Comparison of ENCODE assay signal across 19 mouse cellular contexts in genomic region chr2:5824685-5825084, GRCm38 (mm10). TPM values are rescaled to one million over a fixed set of nuclear protein-coding genes. Genes with fewer than 3 reads are reported as not detected.
DNase-seq lines count a peak whose midpoint lies in the region; ATAC-seq lines count a peak whose summit lies in the region.
"Had no signal": no experiment of that assay in that cellular context is flagged by ENCODE, and none has a peak within 500 bp of the region (broad histone marks: within the 10 kb centered on the region; RNA-seq: fewer than 3 reads in every experiment).

No protein-coding gene starts in this region.

- peak; percentile 93 for ATAC-seq in granulocyte monocyte progenitor cell, adult 5-6 weeks (replicated peaks; ENCODE audit: poor library complexity, severe bottlenecking)
- 0 out of 2 replicates have a peak, but pooled peaks have one; percentile 41 for ATAC-seq in megakaryocyte-erythroid progenitor cell, adult 5-6 weeks (replicated peaks; ENCODE audit: low FRiP score, low TSS enrichment, poor library complexity, severe bottlenecking)
- no peak for ATAC-seq in forebrain, embryonic 14.5 days
- ATAC-seq in intestine, embryonic 16.5 days = no peak
- ATAC-seq: forebrain, embryonic 16.5 days; midbrain, embryonic 16.5 days had no signal

- peaks cover 59% of the 10 kb centered on the region for H3K36me3 ChIP-seq in forebrain, embryonic 14.5 days (ENCODE audit: control insufficient read depth, insufficient read depth, low read length)
- H3K36me3 ChIP-seq in intestine, embryonic 16.5 days (ENCODE audit: control insufficient read depth, insufficient read depth, low read length) = peaks cover 15% of the 10 kb centered on the region

- DNase-seq in heart, adult 11 months = peak; percentile 82
- no peak for DNase-seq in heart, postnatal 36 days
- peak; percentile 21 for DNase-seq in B cell, adult 2 months
- no peak for DNase-seq in left cerebral cortex, adult 18-20 months (ENCODE audit: low spot score in 2 of 2)
- no peak for DNase-seq in forebrain, embryonic 14.5 days (ENCODE audit: low spot score)
- DNase-seq: adrenal gland, postnatal 36 days; cerebellum, adult 9-11 months; gastrocnemius, adult 2 months; kidney, adult 8-10 months; thymus, postnatal 14 days had no signal

- H3K9me3 ChIP-seq in forebrain, embryonic 14.5 days (replicated peaks; ENCODE audit: control insufficient read depth, low read length) = no peaks in the 10 kb centered on the region
- no peaks in the 10 kb centered on the region for H3K9me3 ChIP-seq in intestine, embryonic 16.5 days (ENCODE audit: control insufficient read depth, low read length)
- H3K9me3 ChIP-seq: limb, embryonic 15.5 days had no signal

- no peak overlapping the region for H3K9ac ChIP-seq in forebrain, embryonic 14.5 days (ENCODE audit: low read length)
- H3K9ac ChIP-seq in intestine, embryonic 16.5 days (ENCODE audit: low read depth, low read length) = no peak overlapping the region
- H3K9ac ChIP-seq: limb, embryonic 15.5 days had no signal

- H3K27ac ChIP-seq in forebrain, embryonic 14.5 days (ENCODE audit: low read depth, low read length) = no peak overlapping the region
- H3K27ac ChIP-seq in intestine, embryonic 16.5 days (ENCODE audit: low read length) = no peak overlapping the region
- H3K27ac ChIP-seq: gastrocnemius, adult 2 months; limb, embryonic 15.5 days; stomach, postnatal 0 days had no signal

- no peak overlapping the region for H3K4me2 ChIP-seq in forebrain, embryonic 14.5 days (ENCODE audit: low read length)
- H3K4me2 ChIP-seq in intestine, embryonic 16.5 days (ENCODE audit: low read depth, low read length) = no peak overlapping the region
- H3K4me2 ChIP-seq: limb, embryonic 15.5 days had no signal

- intact Hi-C loops in heart, postnatal 36 days (cut with DNase I) = no loop called here

- H3K4me1 ChIP-seq in forebrain, embryonic 14.5 days (ENCODE audit: control insufficient read depth, insufficient read depth, low read length) = no peaks in the 10 kb centered on the region
- H3K4me1 ChIP-seq in intestine, embryonic 16.5 days (ENCODE audit: control insufficient read depth, insufficient read depth, low read length) = no peaks in the 10 kb centered on the region
- H3K4me1 ChIP-seq: limb, embryonic 15.5 days had no signal

- 92% methylated on average over 5 of the region's 5 CpGs for WGBS in forebrain, embryonic 14.5 days
- 84% methylated on average over 5 of the region's 5 CpGs for WGBS in intestine, embryonic 16.5 days

- no peak overlapping the region for H3K4me3 ChIP-seq in forebrain, embryonic 14.5 days (ENCODE audit: low read depth, low read length)
- H3K4me3 ChIP-seq in intestine, embryonic 16.5 days (ENCODE audit: low read length) = no peak overlapping the region
- H3K4me3 ChIP-seq: erythroblast, embryonic 14.5 days; gastrocnemius, adult 2 months; limb, embryonic 15.5 days had no signal

- H3K27me3 ChIP-seq in forebrain, embryonic 14.5 days (replicated peaks; ENCODE audit: control insufficient read depth, insufficient read depth, low read length) = no peaks in the 10 kb centered on the region
- H3K27me3 ChIP-seq in intestine, embryonic 16.5 days (replicated peaks; ENCODE audit: control insufficient read depth, insufficient read depth, low read length) = no peaks in the 10 kb centered on the region
- H3K27me3 ChIP-seq: limb, embryonic 15.5 days had no signal

RNA-seq across cellular contexts. Expression of gene Nudt5, which starts 20.1 kb away (rescaled TPM):
- 10 to 100 TPM; 12.4 to 12.7 TPM for total RNA-seq in heart, postnatal 36 days (2021)
- 63.6 and 73.3 TPM in 2 replicates for total RNA-seq in granulocyte monocyte progenitor cell, adult 5-6 weeks (2014; fragmentation: Nextera tagmentation)
- 83.9 and 88.2 TPM in 2 replicates for total RNA-seq in granulocyte monocyte progenitor cell, adult 5-6 weeks (2017)
- 82.3 and 98.2 TPM in 2 replicates for total RNA-seq in megakaryocyte-erythroid progenitor cell, adult 5-6 weeks (2014; fragmentation: Nextera tagmentation)
- 78.9 and 87.9 TPM in 2 replicates for total RNA-seq in megakaryocyte-erythroid progenitor cell, adult 5-6 weeks (2017)
- total RNA-seq in left cerebral cortex, adult 18-20 months (2021) = 10 to 100 TPM; 23.1 to 24.5 TPM
- 32.0 and 36.2 TPM in 2 replicates for polyA plus RNA-seq in forebrain, embryonic 14.5 days (2014; fragmentation: Nextera tagmentation; extraction: Ambion mirVana)
- polyA plus RNA-seq in intestine, embryonic 16.5 days (2015; fragmentation: Nextera tagmentation; extraction: Ambion mirVana) = 59.4 and 66.8 TPM in 2 replicates

RNA-seq across cellular contexts. Expression of gene Cdc123, which starts 20.3 kb away (rescaled TPM):
- total RNA-seq in heart, postnatal 36 days (2021) = 10 to 100 TPM; 77.6 to 94.1 TPM
- 113 and 134 TPM in 2 replicates for total RNA-seq in granulocyte monocyte progenitor cell, adult 5-6 weeks (2014; fragmentation: Nextera tagmentation)
- total RNA-seq in granulocyte monocyte progenitor cell, adult 5-6 weeks (2017) = 108 and 112 TPM in 2 replicates
- 133 and 135 TPM in 2 replicates for total RNA-seq in megakaryocyte-erythroid progenitor cell, adult 5-6 weeks (2014; fragmentation: Nextera tagmentation)
- 112 and 153 TPM in 2 replicates for total RNA-seq in megakaryocyte-erythroid progenitor cell, adult 5-6 weeks (2017)
- 100 to 1,000 TPM; 155 to 178 TPM for total RNA-seq in left cerebral cortex, adult 18-20 months (2021)
- 278 and 301 TPM in 2 replicates for polyA plus RNA-seq in forebrain, embryonic 14.5 days (2014; fragmentation: Nextera tagmentation; extraction: Ambion mirVana)
- polyA plus RNA-seq in intestine, embryonic 16.5 days (2015; fragmentation: Nextera tagmentation; extraction: Ambion mirVana) = 208 and 227 TPM in 2 replicates

RNA-seq across cellular contexts. Expression of gene Gm13199, which starts 38.0 kb away (rescaled TPM):
- total RNA-seq in heart, postnatal 36 days (2021) = not detected
- total RNA-seq in granulocyte monocyte progenitor cell, adult 5-6 weeks (2014; fragmentation: Nextera tagmentation) = 7.8 TPM in 1 of 2 replicates, not detected in the other
- total RNA-seq in granulocyte monocyte progenitor cell, adult 5-6 weeks (2017) = not detected in 2 replicates
- total RNA-seq in megakaryocyte-erythroid progenitor cell, adult 5-6 weeks (2014; fragmentation: Nextera tagmentation) = not detected in 2 replicates
- not detected in 2 replicates for total RNA-seq in megakaryocyte-erythroid progenitor cell, adult 5-6 weeks (2017)
- total RNA-seq in left cerebral cortex, adult 18-20 months (2021) = 1 to 10 TPM; 1.7 to 1.8 TPM
- polyA plus RNA-seq in forebrain, embryonic 14.5 days (2014; fragmentation: Nextera tagmentation; extraction: Ambion mirVana) = 0.63 and 0.85 TPM in 2 replicates
- polyA plus RNA-seq in intestine, embryonic 16.5 days (2015; fragmentation: Nextera tagmentation; extraction: Ambion mirVana) = 0.77 and 0.84 TPM in 2 replicates
- total RNA-seq: gastrocnemius, adult 2 months; heart, adult 18-20 months had no signal
- polyA plus RNA-seq: erythroblast, embryonic 14.5 days had no signal

Comparison
In these comparisons a context has a peak if more than half of its experiments do, and no peak if none do; other contexts are left out.
1. DNase-seq: peak in heart, adult 11 months (single experiment) and B cell, adult 2 months (2 of 2); none in heart, postnatal 36 days (0 of 2), left cerebral cortex, adult 18-20 months (0 of 2) and forebrain, embryonic 14.5 days (single experiment).
2. ATAC-seq: peak in granulocyte monocyte progenitor cell, adult 5-6 weeks (single experiment) and megakaryocyte-erythroid progenitor cell, adult 5-6 weeks (single experiment); none in forebrain, embryonic 14.5 days (single experiment) and intestine, embryonic 16.5 days (single experiment).